Mouse (Mus musculus) gastrocnemius, adult 2 months (tissue): ENCODE measurements around the gene Ncdn. TPM values are rescaled to one million over a fixed set of nuclear protein-coding genes. Genes with fewer than 3 reads are reported as not detected.
A peak's percentile ranks its signal among the peaks of the same experiment; 100 is the strongest.

ENCODE experiments used
- DNase-seq: peaks from one replicate; pipeline ENCODE4 v3.0.0; 2022
- H3K27ac ChIP-seq: fragments of 200-600 bp; 2 replicates; pipeline ENCODE4 v1.8.1; 2022; ENCODE audit warnings: mild to moderate bottlenecking
- H3K4me3 ChIP-seq: fragments of 200-600 bp; 2 replicates; pipeline ENCODE4 v1.8.1; 2022; ENCODE audit warnings: mild to moderate bottlenecking, moderate library complexity
- CTCF ChIP-seq: fragments of 200-600 bp; IDR thresholded peaks from 2 replicates; pipeline ENCODE4 v1.8.1; 2022; ENCODE audit warnings: antibody characterized with exemption, mild to moderate bottlenecking, moderate library complexity
- intact Hi-C: fragments of 180-260 bp; cut with DNase I; formaldehyde crosslinking; loops from one replicate; pipeline ENCODE4 v1.15.1; 2025
- total RNA-seq, 2 experiments: library from RNA; stranded (reverse); gene quantifications; 2 replicates each; pipeline ENCODE4 v1.2.3; 2021

The Ncdn gene
- total RNA-seq, 2 experiments from 2014 or later, result 11.0 to 11.7 TPM

- intact Hi-C loops, result loop anchor here (5.0 kb wide), 1 partner anchor 74 kb away; the partner anchor contains the start of gene Psmb2
- no peak for TF ChIP-seq CTCF
- no peak for DNase-seq
- Histone ChIP-seq H3K4me3 (no peak overlapping the region), H3K27ac (no peak overlapping the region)
Observed at GRCm38 (mm10) chr4:126750863-126751555, 2.2 kb downstream of the Ncdn start.

DNA sequence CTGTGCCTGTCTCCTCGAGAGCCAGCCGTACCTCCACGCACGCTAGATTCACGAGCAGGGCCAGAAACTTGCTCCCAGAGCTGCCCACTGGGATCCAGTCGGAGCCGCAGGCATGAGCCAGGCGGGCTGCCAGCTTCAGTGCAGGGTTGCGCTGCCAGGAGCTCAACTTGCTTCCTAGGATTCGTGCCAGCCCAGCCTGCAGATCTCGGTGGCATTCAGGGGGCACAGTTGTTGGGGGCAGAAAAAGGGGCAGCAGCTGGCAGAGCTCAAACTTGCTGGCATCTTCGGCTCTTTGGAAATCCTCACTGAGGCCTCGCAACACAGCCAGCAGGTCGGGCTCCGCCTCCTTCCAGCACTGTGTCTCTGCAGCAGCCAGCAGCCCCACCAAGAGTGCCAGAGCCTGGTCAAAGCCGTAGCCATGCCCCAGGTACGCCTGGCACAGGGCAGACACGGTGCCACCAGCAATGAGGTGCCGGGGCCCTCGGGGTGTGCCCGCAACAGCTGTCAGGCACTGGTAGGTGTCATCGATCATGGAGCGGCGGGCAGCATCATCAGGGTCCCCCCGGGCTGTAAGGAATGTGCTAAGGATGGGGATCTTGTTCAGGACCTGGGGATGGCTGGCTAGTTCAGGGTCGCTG lies 3.1 kb downstream of the Ncdn start:
- intact Hi-C loops, result loop anchor here (5.0 kb wide), 1 partner anchor 73 kb away; the partner anchor contains the start of gene Psmb2
- DNase-seq, result peak; percentile 88
- Histone ChIP-seq H3K4me3 (peak overlapping the region; percentile 22), H3K27ac (peak overlapping the region; percentile 52)
- TF ChIP-seq CTCF, result no peak

DNA sequence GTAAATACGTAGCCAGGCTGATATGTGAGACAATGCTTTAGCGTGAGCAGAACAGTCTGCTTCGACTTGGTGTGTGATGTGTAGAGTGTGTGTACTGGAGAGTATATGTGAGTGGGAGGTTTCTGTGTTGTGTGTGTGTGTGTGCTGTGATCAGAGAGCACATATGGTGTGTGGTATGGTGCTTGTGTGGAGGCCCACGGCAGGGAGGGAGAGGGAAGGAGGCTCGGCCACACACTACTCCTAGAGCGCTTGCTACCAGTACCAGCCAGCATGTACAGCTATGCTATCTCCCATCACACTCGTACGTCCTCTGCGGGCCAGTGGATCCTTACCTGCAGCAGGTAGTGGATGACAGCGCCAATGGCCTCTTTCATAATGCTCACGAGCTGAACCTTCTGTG lies 3.7 kb downstream of the Ncdn start:
- Histone ChIP-seq H3K27ac (peak overlapping the region; percentile 52), H3K4me3 (peak overlapping the region; percentile 22)
- no peak for TF ChIP-seq CTCF
- intact Hi-C loops, result no loop called here
- no peak for DNase-seq

DNA sequence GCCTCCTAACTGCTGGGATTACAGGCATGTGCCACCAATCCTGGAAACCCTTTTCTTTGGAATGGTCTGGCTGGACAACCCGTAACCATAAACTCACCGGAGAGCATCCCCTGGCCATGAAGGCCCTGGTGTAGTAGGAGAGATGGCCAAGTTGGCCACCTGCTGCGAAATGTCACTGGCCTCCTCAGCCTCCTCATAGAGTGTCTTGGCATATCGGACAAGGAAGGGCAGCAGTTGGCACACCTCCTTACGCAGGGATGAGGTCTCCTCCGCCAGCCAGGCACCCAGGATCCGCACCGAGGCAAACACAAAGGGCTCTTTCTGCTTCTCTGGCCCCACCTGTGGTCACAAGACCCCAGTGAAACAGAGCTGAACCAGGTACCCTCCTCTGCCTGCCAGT lies 4.9 kb downstream of the Ncdn start:
- peak; percentile 37 for DNase-seq
- TF ChIP-seq CTCF, result no peak
- intact Hi-C loops, result no loop called here
- H3K27ac ChIP-seq, result no peak overlapping the region
- no peak overlapping the region for H3K4me3 ChIP-seq

DNA sequence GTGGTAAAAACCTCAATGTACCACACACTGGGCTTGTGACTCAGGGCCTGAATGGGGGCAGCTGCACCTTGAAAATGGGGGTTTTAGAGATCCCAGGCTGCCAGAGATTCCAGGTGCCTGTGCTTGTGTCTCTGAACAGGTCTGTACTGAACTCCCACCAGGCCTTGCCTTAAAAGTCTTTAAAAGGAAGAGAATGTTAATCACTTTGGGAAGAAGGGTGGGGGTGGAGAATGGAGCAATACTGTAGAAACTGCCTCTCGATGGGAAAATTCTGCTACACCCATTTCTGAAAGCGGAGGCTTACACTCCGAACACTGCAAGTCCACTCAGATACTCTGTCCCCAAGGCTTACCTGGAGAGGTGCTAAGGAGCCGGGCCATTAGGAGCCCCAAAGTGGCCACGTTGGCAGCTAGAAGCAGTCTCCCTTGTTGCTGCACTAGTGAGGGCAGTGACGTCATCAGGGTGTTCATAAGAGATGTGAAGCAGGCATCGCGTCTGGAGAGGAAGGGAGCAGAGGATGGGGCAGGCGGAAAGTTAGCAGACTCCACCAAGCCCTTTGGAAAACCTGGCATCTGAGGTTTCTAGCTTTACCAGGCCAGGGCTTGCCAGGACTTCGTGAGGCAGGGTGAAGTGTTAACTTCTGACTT lies 6.9 kb downstream of the Ncdn start:
- Histone ChIP-seq H3K27ac (no peak overlapping the region), H3K4me3 (no peak overlapping the region)
- TF ChIP-seq CTCF, result no peak
- no peak for DNase-seq
- intact Hi-C loops, result no loop called here

GRCm38 (mm10) chr4:126745506-126746193 lies 7.6 kb downstream of the Ncdn start:
- TF ChIP-seq CTCF, result peak; percentile 74
- no peak overlapping the region for H3K4me3 ChIP-seq
- no peak overlapping the region for H3K27ac ChIP-seq
- intact Hi-C loops, result no loop called here
- peak; percentile 53 for DNase-seq

DNA sequence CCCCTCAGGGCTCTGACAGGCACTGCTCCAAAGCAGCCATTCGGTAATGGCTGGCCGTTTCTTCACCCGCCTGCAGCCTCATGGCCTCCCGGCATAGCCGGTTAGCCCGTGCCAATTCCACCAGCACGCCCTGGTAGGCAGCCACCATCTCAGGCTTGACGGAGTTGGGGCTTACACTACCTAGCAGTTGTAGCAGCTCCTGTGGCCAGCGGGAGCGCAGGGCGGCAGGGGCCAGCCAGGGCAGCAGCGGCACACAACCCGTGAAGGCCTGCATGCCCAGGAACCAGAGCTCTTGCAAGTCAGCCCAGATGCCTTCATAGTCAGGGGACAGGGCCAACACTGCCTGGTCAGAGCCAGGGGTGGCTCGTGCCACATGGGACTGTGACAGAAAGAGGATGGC lies 8.4 kb downstream of the Ncdn start:
- Histone ChIP-seq H3K4me3 (no peak overlapping the region), H3K27ac (0 out of 2 replicates have a peak overlapping the region, but pooled peaks have one; percentile 20)
- DNase-seq, result peak; percentile 63
- no peak for TF ChIP-seq CTCF
- intact Hi-C loops, result loop anchor here (5.0 kb wide), 1 partner anchor 193 kb away; no protein-coding TSS in a partner anchor

DNA sequence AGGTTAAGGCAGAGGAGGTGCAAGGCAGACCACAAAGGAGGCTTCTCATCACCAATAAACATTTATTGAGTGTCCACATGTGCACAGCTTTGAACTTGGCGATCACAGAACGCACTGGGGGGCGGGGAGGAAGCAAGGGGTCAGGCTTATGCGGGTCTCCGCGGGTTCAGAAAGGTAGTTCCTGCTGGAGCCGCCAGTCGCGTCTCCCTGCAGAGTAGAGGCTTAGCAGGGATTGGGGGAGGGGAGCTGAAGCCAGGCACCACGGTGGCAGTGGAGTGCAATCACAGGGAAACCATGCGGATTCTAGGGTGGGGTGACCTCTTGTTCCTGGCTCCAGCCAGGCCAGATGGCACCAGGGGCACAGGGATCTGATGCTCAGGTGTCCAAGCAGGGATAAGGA lies 9.5 kb downstream of the Ncdn start:
- no peak for DNase-seq
- Histone ChIP-seq H3K4me3 (no peak overlapping the region), H3K27ac (no peak overlapping the region)
- intact Hi-C loops, result loop anchor here (5.0 kb wide), 1 partner anchor 191 kb away; no protein-coding TSS in a partner anchor
- no peak for TF ChIP-seq CTCF

DNA sequence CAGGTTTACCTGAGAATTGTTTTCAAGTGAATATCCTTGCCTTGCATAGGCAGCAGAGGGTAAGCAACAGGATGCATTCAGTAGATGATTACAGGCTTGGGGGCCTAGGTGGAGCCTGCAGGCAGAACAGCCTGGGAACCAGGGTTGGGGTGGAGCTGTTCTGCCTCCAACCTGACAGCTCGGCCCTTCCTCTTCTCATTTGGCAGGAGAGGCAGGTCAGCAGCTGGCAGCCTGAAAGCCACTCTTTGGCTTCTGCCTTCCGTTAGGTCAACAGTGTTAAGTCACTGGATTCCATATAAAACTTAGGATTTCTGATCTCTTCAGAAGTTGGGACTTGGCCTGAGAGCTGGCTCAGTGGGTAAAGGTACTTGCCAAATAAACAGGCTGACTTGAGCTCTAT lies 10.3 kb downstream of the Ncdn start:
- H3K4me3 ChIP-seq, result no peak overlapping the region
- no peak for DNase-seq
- no peak overlapping the region for H3K27ac ChIP-seq
- intact Hi-C loops, result loop anchor here (5.0 kb wide), 1 partner anchor 191 kb away; no protein-coding TSS in a partner anchor
- no peak for TF ChIP-seq CTCF

GRCm38 (mm10) chr4:126741448-126741847 lies 11.8 kb downstream of the Ncdn start:
- no peak overlapping the region for H3K4me3 ChIP-seq
- intact Hi-C loops, result loop anchor here (1.0 to 5.0 kb wide), 3 partner anchors 109 to 189 kb away; no protein-coding TSS in a partner anchor
- TF ChIP-seq CTCF, result peak; percentile 94
- H3K27ac ChIP-seq, result no peak overlapping the region
- DNase-seq, result peak; percentile 80

DNA sequence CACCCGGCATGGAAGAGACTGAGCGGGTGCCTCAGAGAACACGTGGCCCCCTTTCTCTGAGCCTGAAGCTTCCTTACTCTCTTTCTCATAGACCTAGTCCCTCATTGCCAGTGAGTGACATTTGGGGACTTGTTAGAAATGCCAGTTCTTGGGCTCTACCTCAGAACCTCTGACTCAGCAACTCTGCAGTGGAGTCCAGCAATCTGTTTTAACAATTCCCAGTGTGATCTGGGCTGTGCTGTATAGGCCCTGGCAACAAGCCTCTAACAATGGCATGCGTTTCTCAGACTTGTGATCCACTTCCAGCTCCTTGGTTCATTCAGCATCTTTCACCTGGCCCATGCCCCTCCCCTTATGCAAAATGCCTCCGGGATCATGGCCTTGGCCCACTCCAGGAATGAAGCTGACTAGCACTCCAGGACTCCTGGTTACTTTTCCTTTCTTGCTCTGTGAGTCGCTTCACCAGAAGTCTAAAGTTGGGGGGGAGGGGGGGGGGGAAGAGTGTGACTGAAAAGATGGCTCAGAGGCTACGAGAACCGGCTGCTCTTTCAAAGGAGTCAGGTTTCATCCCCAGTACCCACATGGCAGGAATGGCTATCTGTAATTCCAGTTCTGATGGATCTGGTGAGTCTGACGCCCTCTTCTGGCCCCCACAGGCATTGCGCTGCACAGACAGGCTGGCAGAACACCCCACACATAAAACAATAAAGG lies 13.1 kb downstream of the Ncdn start:
- Histone ChIP-seq H3K27ac (no peak overlapping the region), H3K4me3 (no peak overlapping the region)
- intact Hi-C loops, result loop anchor here (2.0 to 5.0 kb wide), 2 partner anchors 107 to 188 kb away; no protein-coding TSS in a partner anchor
- peak; percentile 45 for TF ChIP-seq CTCF
- no peak for DNase-seq

DNA sequence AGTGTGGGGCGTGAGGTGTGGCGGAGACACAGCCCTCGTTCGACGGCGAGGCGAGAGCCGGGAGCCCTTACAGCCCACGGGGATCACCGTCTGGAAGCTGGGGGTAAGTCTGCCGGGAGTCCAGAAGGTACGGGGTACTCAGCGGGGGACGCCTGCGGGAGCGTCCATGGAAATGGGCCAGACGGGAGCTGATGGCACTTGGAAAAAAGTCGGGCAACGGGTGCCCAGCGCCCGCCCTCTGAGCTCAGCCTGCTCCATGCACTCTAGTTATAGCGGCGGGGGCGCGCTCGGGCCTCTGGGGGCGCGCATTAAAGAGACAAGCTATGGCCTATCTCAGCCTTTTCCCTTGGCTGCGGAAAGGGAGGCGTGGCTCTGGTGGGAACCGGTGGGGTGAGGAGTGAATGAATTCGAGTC lies 17.2 kb downstream of the Ncdn start, which contains the start of gene Tfap2e:
Tfap2e (minus strand) TSS at position 240 of the 414 bp plus-strand sequence.
- no peak for TF ChIP-seq CTCF
- H3K4me3 ChIP-seq, result peak within 1 kb of the TSS; percentile 64
- intact Hi-C loops, result no loop called here
- DNase-seq, result peak; percentile 43
- no peak within 1 kb of the TSS for H3K27ac ChIP-seq
